Mouse (Mus musculus): ENCODE data around the gene Defa26.
"Not testable (repeated sequence)": the region's sequence is repeated elsewhere in the genome, so short reads cannot be mapped to it uniquely, and the experiment has no call there.

GRCm38 (mm10) chr8:21617883-21618282, at the start of gene Defa26:
- not testable (repeated sequence) for TF ChIP-seq GATA1, TAL1 (IDR thresholded peaks at IDR 0.05; ENCODE audit: low read length)
